Mouse (Mus musculus) C2C12 (cell line): ENCODE data around the gene Glra4. TPM values are rescaled to one million over a fixed set of nuclear protein-coding genes. Genes with fewer than 3 reads are reported as not detected.

Source experiments
- H3K27me3 ChIP-seq: one replicate; pipeline ENCODE4 v1.6.1; 2011; ENCODE audit not compliant: control insufficient read depth, insufficient read depth, insufficient read length
- H3K36me3 ChIP-seq: one replicate; pipeline ENCODE4 v1.6.1; 2011; ENCODE audit not compliant: control insufficient read depth, insufficient read depth
- H3K4me3 ChIP-seq: one replicate; pipeline ENCODE4 v1.5.1; 2011; ENCODE audit warnings: mild to moderate bottlenecking, control low read depth; ENCODE audit not compliant: poor library complexity, insufficient read depth, severe bottlenecking
- H3K79me2 ChIP-seq: one replicate; pipeline ENCODE4 v1.6.1; 2011; ENCODE audit not compliant: control insufficient read depth, insufficient read depth
- H3K79me3 ChIP-seq: one replicate; pipeline ENCODE4 v1.6.1; 2011; ENCODE audit warnings: low read depth, control low read depth
- H3ac ChIP-seq: one replicate; pipeline ENCODE3; 2011; ENCODE audit warnings: low read depth; ENCODE audit not compliant: control insufficient read depth, insufficient read length
- CEBPB ChIP-seq: IDR thresholded peaks from one replicate; pipeline ENCODE4 v1.6.1; 2011; ENCODE audit warnings: low read depth, mild to moderate bottlenecking, control low read depth, moderate library complexity
- CTCF ChIP-seq: IDR thresholded peaks from one replicate; pipeline ENCODE4 v1.5.1; 2011; ENCODE audit not compliant: control insufficient read depth, insufficient read depth, insufficient read length
- FOSL1 ChIP-seq: IDR thresholded peaks from one replicate; pipeline ENCODE4 v1.8.0; 2011; ENCODE audit warnings: mild to moderate bottlenecking, low read length; ENCODE audit not compliant: poor library complexity, insufficient read depth, severe bottlenecking
- MAX ChIP-seq: IDR thresholded peaks from one replicate; pipeline ENCODE4 v1.6.1; 2011; ENCODE audit warnings: mild to moderate bottlenecking, control low read depth
- MYOD1 ChIP-seq: IDR thresholded peaks from one replicate; pipeline ENCODE4 v1.6.1; 2011; ENCODE audit warnings: low read depth; ENCODE audit not compliant: control insufficient read depth, insufficient read length
- MYOG ChIP-seq: IDR thresholded peaks from one replicate; pipeline ENCODE4 v1.6.1; 2011; ENCODE audit not compliant: control insufficient read depth, insufficient read length; ENCODE audit errors: extremely low read depth
- USF1 ChIP-seq: IDR thresholded peaks from one replicate; pipeline ENCODE4 v1.6.1; 2011; ENCODE audit warnings: low read depth, mild to moderate bottlenecking, control low read depth, moderate library complexity
- long read RNA-seq, 2 experiments: library from polyadenylated mRNA; unstranded; transcript quantifications; one replicate each; pipeline ENCODE4 v2.0.0; 2019 to 2020
- polyA plus RNA-seq: library from polyadenylated mRNA; unstranded; fragments of >200 nt; fragmentation: generic; extraction: Trizol; gene quantifications from one replicate; pipeline ENCODE4 v1.2.1, GENCODE M21; 2012; ENCODE audit warnings: missing spikeins

Glra4 gene
- not detected for polyA plus RNA-seq
- long read RNA-seq, experiment 1, result 0 reads
- long read RNA-seq, experiment 2, result 0 reads

GRCm38 (mm10) chrX:136780041-136780440, at the start of gene Glra4:
TSS of gene Glra4 (minus strand) at chrX:136780141.
- no peaks in the 10 kb centered on the region for H3K27me3 ChIP-seq
- H3K79me3 ChIP-seq, result no peaks in the 10 kb centered on the region
- no peaks in the 10 kb centered on the region for H3K36me3 ChIP-seq
- no peak for TF ChIP-seq FOSL1
- TF ChIP-seq CEBPB, result no peak
- no peak for TF ChIP-seq MYOG
- no peak for TF ChIP-seq USF1
- no peak for TF ChIP-seq MYOD1
- TF ChIP-seq CTCF, result no peak
- no peak for TF ChIP-seq MAX
- H3K79me2 ChIP-seq, result no peaks in the 10 kb centered on the region
- H3ac ChIP-seq, result no peak within 1 kb of the TSS
- no peak within 1 kb of the TSS for H3K4me3 ChIP-seq

GRCm38 (mm10) chrX:136828610-136829009, 48.7 kb upstream of the Glra4 start:
- TF ChIP-seq MYOD1 (no peak), MYOG (no peak), USF1 (no peak)
- Histone ChIP-seq H3K79me3 (no peaks in the 10 kb centered on the region), H3K79me2 (no peaks in the 10 kb centered on the region), H3ac (no peak overlapping the region), H3K4me3 (no peak overlapping the region), H3K36me3 (no peaks in the 10 kb centered on the region), H3K27me3 (no peaks in the 10 kb centered on the region)

- no peaks in the 10 kb centered on the region for H3K36me3 ChIP-seq
- no peaks in the 10 kb centered on the region for H3K79me2 ChIP-seq
- H3K79me3 ChIP-seq, result no peaks in the 10 kb centered on the region
- no peak for TF ChIP-seq FOSL1
- TF ChIP-seq CEBPB, result no peak
- no peak for TF ChIP-seq CTCF
- TF ChIP-seq USF1, result no peak
- TF ChIP-seq MYOD1, result no peak
- no peak for TF ChIP-seq MYOG
- TF ChIP-seq MAX, result no peak
- no peak overlapping the region for H3ac ChIP-seq
- H3K4me3 ChIP-seq, result no peak overlapping the region
- H3K27me3 ChIP-seq, result no peaks in the 10 kb centered on the region
These were observed 45.1 kb upstream of the Glra4 start for GRCm38 (mm10) chrX:136825016-136825415.

- Histone ChIP-seq H3K79me3 (no peaks in the 10 kb centered on the region), H3K79me2 (no peaks in the 10 kb centered on the region), H3K4me3 (no peak within 1 kb of the TSS), H3K27me3 (no peaks in the 10 kb centered on the region), H3ac (no peak within 1 kb of the TSS), H3K36me3 (no peaks in the 10 kb centered on the region)
- no peak for TF ChIP-seq MAX
- no peak for TF ChIP-seq MYOD1
These were observed 42.4 kb upstream of the Glra4 start, which contains the start of gene Plp1 for GRCm38 (mm10) chrX:136822371-136822770. TSS of gene Plp1 (plus strand) at chrX:136822671.

GRCm38 (mm10) chrX:136820250-136820649, 40.3 kb upstream of the Glra4 start:
- Histone ChIP-seq H3K36me3 (no peaks in the 10 kb centered on the region), H3K79me2 (no peaks in the 10 kb centered on the region), H3ac (no peak overlapping the region), H3K4me3 (no peak overlapping the region), H3K27me3 (no peaks in the 10 kb centered on the region), H3K79me3 (no peaks in the 10 kb centered on the region)
- TF ChIP-seq CTCF (peak; percentile 21), MYOG (no peak)

- H3ac ChIP-seq, result no peak overlapping the region
- H3K36me3 ChIP-seq, result no peaks in the 10 kb centered on the region
- no peaks in the 10 kb centered on the region for H3K27me3 ChIP-seq
- H3K4me3 ChIP-seq, result no peak overlapping the region
- no peaks in the 10 kb centered on the region for H3K79me3 ChIP-seq
- TF ChIP-seq MYOG, result no peak
- no peak for TF ChIP-seq FOSL1
- no peak for TF ChIP-seq USF1
- no peak for TF ChIP-seq MYOD1
- TF ChIP-seq CTCF, result no peak
- TF ChIP-seq MAX, result no peak
- TF ChIP-seq CEBPB, result no peak
- H3K79me2 ChIP-seq, result no peaks in the 10 kb centered on the region
These were observed 39.8 kb upstream of the Glra4 start for GRCm38 (mm10) chrX:136819752-136820151.
